Mouse (Mus musculus): Measurements from ENCODE around the gene Vmn1r221.

GRCm38 (mm10) chr13:23187875-23188274, 26.1 kb upstream of the Vmn1r221 start, which contains the start of gene Vmn1r220:
- TF ChIP-seq CTCF (IDR thresholded peaks at IDR 0.05; ENCODE audit: low read depth) = no peak
- no peak for TF ChIP-seq EP300 (IDR thresholded peaks at IDR 0.05; ENCODE audit: low read depth)

Data from liver, embryonic 14.5 days (tissue).